Mouse (Mus musculus) hindbrain, postnatal 0 days (tissue): ENCODE results near the gene Mast3. TPM values are rescaled to one million over a fixed set of nuclear protein-coding genes. Genes with fewer than 3 reads are reported as not detected.

Experiments
- ATAC-seq: fragments of 200-750 bp; cut with Nextera tagmentation; 2 replicates; pipeline ENCODE4 v1.8.0; 2017; ENCODE audit warnings: mild to moderate bottlenecking, moderate TSS enrichment, moderate library complexity
- DNase-seq: peaks from one replicate; pipeline ENCODE4 v3.0.0-alpha.2; 2015; ENCODE audit warnings: low spot score
- H3K27ac ChIP-seq: fragments of 300-500 bp; sonication (generic); 2 replicates; pipeline ENCODE4 v1.5.1; 2014; ENCODE audit warnings: mild to moderate bottlenecking
- H3K27me3 ChIP-seq: fragments of 300-500 bp; sonication (generic); 2 replicates; pipeline ENCODE4 v1.6.1; 2014; ENCODE audit warnings: low read length, mixed read lengths; ENCODE audit not compliant: insufficient read depth
- H3K36me3 ChIP-seq: fragments of 300-500 bp; sonication (generic); 2 replicates; pipeline ENCODE4 v1.6.1; 2014; ENCODE audit warnings: low read length, mixed read lengths; ENCODE audit not compliant: insufficient read depth
- H3K4me1 ChIP-seq: fragments of 300-500 bp; sonication (generic); 2 replicates; pipeline ENCODE4 v1.6.1; 2014; ENCODE audit warnings: antibody characterized with exemption, low read length, mixed read lengths; ENCODE audit not compliant: insufficient read depth
- H3K4me2 ChIP-seq: fragments of 300-500 bp; sonication (generic); 2 replicates; pipeline ENCODE4 v1.6.1; 2014; ENCODE audit warnings: low read depth, mild to moderate bottlenecking, low read length, moderate library complexity, mixed read lengths
- H3K4me3 ChIP-seq: fragments of 300-500 bp; sonication (generic); 2 replicates; pipeline ENCODE4 v1.5.1; 2014; ENCODE audit warnings: low read length
- H3K9ac ChIP-seq: fragments of 300-500 bp; sonication (generic); replicated peaks from 2 replicates; pipeline ENCODE4 v1.6.1; 2014; ENCODE audit warnings: mild to moderate bottlenecking, low read length, moderate library complexity, mixed read lengths
- H3K9me3 ChIP-seq: fragments of 300-500 bp; sonication (generic); 2 replicates; pipeline ENCODE4 v1.6.1; 2016; ENCODE audit warnings: low read length, mixed read lengths
- CTCF ChIP-seq: IDR thresholded peaks from 2 replicates; pipeline ENCODE4 v1.5.1; 2016; ENCODE audit warnings: antibody characterized with exemption, control low read depth, low read depth
- WGBS: fragments of 180-500 bp; shearing (Covaris S2); extraction: QIAGEN DNeasy Blood & Tissue Kit; methylation state at CpG from one replicate; pipeline ENCODE4 v1.1.7; 2014; 5-methylcytosine and 5-hydroxymethylcytosine counted together
- polyA plus RNA-seq: library from polyadenylated mRNA; unstranded; fragments of >200 nt; fragmentation: Nextera tagmentation; extraction: Ambion mirVana; gene quantifications from 2 replicates; pipeline ENCODE4 v1.2.1, GENCODE M21; 2015
- total RNA-seq: library from RNA; depleted of rRNA; stranded (reverse); fragments of >200 nt; gene quantifications from 2 replicates; pipeline ENCODE4 v1.2.3, GENCODE M21; 2014

The Mast3 gene
- total and polyA plus RNA-seq, 2 experiments from 2014 or later: 16.2 to 42.1 TPM

GRCm38 (mm10) chr8:70842484-70842883, 37.6 kb upstream of the Mast3 start:
- ATAC-seq (no peak), DNase-seq (no peak)
- Histone ChIP-seq H3K4me2 (no peak overlapping the region), H3K4me3 (no peak overlapping the region), H3K27ac (no peak overlapping the region), H3K36me3 (no peaks in the 10 kb centered on the region), H3K4me1 (0 out of 2 replicates have a peak, but pooled peaks cover 6% of the 10 kb centered on the region), H3K27me3 (no peaks in the 10 kb centered on the region), H3K9ac (no peak overlapping the region), H3K9me3 (no peaks in the 10 kb centered on the region)
- no peak for TF ChIP-seq CTCF
- 69% methylated on average over 25 of the region's 25 CpGs for WGBS

GRCm38 (mm10) chr8:70841147-70842072, 36.6 kb upstream of the Mast3 start:
- Histone ChIP-seq H3K36me3 (no peaks in the 10 kb centered on the region), H3K27me3 (no peaks in the 10 kb centered on the region), H3K4me1 (0 out of 2 replicates have a peak, but pooled peaks cover 6% of the 10 kb centered on the region), H3K9me3 (no peaks in the 10 kb centered on the region), H3K4me2 (no peak overlapping the region), H3K9ac (no peak overlapping the region), H3K4me3 (no peak overlapping the region), H3K27ac (no peak overlapping the region)
- DNase-seq (peak; percentile 89), ATAC-seq (no peak)
- peak; percentile 96 for TF ChIP-seq CTCF
- 39% methylated on average over 22 of the region's 22 CpGs for WGBS

- no peak overlapping the region for H3K4me3 ChIP-seq
- H3K9ac ChIP-seq: no peak overlapping the region
- ATAC-seq (no peak), DNase-seq (no peak)
- no peaks in the 10 kb centered on the region for H3K9me3 ChIP-seq
- 0 out of 2 replicates have a peak overlapping the region, but pooled peaks have one; percentile 54 for H3K27ac ChIP-seq
- no peaks in the 10 kb centered on the region for H3K36me3 ChIP-seq
- H3K4me1 ChIP-seq: 0 out of 2 replicates have a peak, but pooled peaks cover 6% of the 10 kb centered on the region
- no peaks in the 10 kb centered on the region for H3K27me3 ChIP-seq
- WGBS: 57% methylated on average over 10 of the region's 10 CpGs
- no peak for TF ChIP-seq CTCF
- H3K4me2 ChIP-seq: no peak overlapping the region
Observed at GRCm38 (mm10) chr8:70840590-70840989, 35.7 kb upstream of the Mast3 start.

- DNase-seq (peak; percentile 100), ATAC-seq (peak; percentile 98)
- Histone ChIP-seq H3K9ac (peak within 1 kb of the TSS; percentile 63), H3K9me3 (no peaks in the 10 kb centered on the region), H3K27ac (peak within 1 kb of the TSS; percentile 93), H3K27me3 (no peaks in the 10 kb centered on the region), H3K4me3 (peak within 1 kb of the TSS; percentile 57), H3K4me1 (0 out of 2 replicates have a peak, but pooled peaks cover 6% of the 10 kb centered on the region), H3K36me3 (no peaks in the 10 kb centered on the region), H3K4me2 (peak within 1 kb of the TSS; percentile 82)
- 3% methylated on average over 55 of the region's 55 CpGs for WGBS
- TF ChIP-seq CTCF: peak; percentile 5; the same call in 1 of the 2 replicates
Observed at GRCm38 (mm10) chr8:70839408-70840351, 34.8 kb upstream of the Mast3 start, which contains the start of gene Arrdc2. Gene Arrdc2, minus strand, starts transcription at chr8:70839720.

- peak overlapping the region; percentile 82 for H3K4me2 ChIP-seq
- no peak for TF ChIP-seq CTCF
- H3K4me3 ChIP-seq: peak overlapping the region; percentile 57
- H3K27me3 ChIP-seq: no peaks in the 10 kb centered on the region
- ATAC-seq (peak; percentile 61), DNase-seq (peak; percentile 83)
- peak overlapping the region; percentile 93 for H3K27ac ChIP-seq
- no peaks in the 10 kb centered on the region for H3K36me3 ChIP-seq
- no peaks in the 10 kb centered on the region for H3K9me3 ChIP-seq
- peak overlapping the region; percentile 63 for H3K9ac ChIP-seq
- H3K4me1 ChIP-seq: 0 out of 2 replicates have a peak, but pooled peaks cover 6% of the 10 kb centered on the region
- 2% methylated on average over 66 of the region's 66 CpGs for WGBS
Observed at GRCm38 (mm10) chr8:70838654-70839407, 34.0 kb upstream of the Mast3 start.
